Mouse (Mus musculus) frontal cortex, postnatal 14 days (tissue): ENCODE data around the gene Esrrg.

Source experiments
- DNase-seq, 2 experiments: peaks; one replicate each; pipeline ENCODE4 v3.0.0; 2022; ENCODE audit warnings: low spot score in 2 of 2

Esrrg gene

DNA sequence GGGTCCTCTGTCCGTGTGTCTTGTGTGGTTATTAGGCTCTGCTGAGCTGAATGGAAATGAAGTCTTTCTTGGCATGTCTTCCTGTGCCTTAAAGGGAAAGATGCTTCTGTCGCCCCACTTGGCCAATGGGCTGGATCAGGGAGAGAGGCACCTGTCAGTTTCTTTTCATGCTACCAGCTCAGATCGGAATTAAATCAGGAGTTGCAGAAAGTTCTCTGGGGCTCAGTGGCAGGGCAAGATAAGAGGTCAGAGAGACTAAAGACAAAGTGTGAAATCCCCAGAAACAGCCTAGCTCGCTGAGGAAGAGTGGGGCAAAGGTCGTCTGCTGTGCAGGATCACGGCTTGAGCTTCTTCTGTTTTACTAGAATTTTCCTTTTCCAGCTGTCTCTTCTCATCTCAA lies 97.5 kb downstream of the Esrrg start:
- DNase-seq = no peak

DNA sequence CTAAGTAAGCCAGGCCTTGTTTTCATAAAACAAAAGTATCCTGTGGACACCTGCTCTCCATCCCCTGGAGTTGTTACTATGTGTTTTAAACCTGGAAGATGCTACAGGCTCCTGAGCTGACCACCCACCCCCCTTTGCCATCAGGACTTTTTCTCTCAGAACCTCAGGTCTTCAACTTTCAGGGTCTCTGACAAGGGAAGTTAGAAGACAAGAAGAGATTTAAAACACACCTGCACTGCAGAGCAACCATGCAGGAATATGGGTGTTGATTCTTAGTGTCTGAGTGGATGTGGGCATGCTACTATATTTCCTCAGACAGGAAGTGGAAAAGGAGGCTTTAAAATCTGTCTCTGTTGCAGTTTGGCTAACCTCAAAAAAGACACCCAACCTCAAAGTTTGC lies 98.6 kb downstream of the Esrrg start:
- DNase-seq = no peak

DNA sequence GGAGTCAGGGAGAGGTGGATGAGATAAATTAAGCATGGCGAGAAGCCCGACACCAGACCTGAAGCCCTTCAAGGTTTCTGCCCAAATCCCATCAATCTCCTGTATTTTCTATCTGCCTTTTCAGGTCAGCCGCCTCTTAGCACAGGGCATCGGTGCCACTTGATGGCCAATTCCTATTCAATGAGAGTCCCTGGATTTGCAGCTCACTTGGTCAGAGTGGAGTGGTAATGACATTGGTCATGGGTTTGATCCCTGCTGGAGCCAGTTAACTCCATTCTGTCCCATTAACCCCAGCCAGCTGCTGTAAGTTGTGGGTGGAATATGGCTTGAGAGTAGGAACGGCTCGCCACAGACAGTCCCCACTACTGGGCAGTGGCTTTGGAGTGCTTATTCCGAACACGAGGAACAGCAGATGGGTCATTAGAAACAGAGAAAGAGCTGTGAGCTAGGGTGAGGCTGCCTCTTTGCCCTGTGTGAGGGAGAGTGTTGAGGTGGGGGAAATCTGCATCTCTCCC lies 101.9 kb downstream of the Esrrg start:
- DNase-seq = no peak

DNA sequence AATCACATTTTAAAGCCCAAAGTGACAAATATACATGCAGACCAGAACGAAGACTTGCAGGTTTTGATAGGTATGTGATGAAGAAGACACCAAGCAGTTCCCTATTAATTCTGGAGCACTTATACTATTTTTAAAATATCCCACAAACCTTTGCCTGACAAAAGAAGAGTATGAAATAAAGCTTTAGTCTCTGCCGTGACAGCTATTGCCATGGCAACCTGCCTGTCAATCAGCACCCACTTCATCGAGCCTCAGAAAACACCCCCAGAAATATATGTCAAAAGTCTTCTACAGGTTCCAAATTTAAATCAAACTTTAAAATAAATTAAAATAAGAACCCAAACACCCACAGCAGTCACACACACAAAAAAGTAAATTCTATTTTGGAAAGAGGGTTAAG lies 112.4 kb downstream of the Esrrg start:
- peak in 1 of 2 experiments; percentile 18 for DNase-seq

DNA sequence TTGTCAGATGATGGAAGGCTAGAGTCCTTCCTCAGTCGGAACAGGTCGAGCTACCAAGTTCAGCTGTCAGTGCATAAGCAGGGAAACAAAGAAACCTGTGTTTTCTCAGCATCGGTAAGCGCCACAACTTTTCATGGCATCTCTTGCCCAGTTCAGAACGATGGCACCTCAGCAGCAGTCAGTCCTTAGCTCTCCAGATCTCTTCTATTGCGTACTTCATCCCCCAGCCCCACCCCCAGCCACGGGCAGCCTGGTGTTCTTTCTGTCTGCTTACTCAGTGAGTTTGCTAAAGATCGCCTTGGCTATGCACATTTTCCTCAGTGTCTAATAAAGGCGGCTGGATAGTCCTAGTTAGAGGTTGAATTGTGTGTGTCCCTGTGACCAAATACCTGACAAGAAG lies 113.4 kb downstream of the Esrrg start:
- DNase-seq = no peak

DNA sequence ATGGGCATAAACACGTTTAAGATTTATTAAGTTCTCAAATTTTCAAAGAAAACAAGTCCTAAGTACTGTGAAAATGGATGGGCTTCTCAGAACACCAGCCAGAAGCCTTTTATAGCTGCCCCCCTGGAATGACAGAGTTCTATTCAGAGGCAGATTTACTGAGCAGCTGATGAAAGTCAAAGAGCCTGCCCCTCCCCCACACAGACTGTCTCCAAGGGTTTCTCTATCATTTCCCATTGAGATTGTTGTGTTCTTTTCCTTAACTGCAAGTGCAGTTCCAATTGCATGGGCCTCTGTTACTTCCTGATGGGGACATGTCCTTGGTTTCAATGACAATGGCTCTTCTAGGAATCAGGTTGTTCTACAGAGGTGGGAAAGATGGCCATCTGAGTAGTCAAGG lies 116.1 kb downstream of the Esrrg start:
- DNase-seq = no peak

DNA sequence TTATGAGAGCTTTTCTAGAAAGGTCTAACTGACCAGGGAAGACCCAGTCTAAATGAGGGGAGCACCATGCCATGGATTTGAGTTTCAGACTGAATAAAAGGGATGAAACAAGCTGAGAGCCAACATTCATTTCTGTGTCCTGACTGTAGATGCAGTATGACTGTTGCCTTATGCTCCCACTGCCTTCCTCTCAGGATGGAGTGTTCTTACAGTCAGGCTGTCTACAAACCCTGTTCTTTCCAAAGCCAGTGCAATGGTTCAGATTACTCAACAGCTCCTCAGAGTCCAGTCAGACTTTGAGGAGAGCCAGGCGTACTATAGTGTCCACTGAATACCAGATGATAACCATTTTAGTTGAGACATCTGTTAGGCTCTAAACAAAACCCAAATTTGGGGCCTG lies 116.8 kb downstream of the Esrrg start:
- DNase-seq = no peak

DNA sequence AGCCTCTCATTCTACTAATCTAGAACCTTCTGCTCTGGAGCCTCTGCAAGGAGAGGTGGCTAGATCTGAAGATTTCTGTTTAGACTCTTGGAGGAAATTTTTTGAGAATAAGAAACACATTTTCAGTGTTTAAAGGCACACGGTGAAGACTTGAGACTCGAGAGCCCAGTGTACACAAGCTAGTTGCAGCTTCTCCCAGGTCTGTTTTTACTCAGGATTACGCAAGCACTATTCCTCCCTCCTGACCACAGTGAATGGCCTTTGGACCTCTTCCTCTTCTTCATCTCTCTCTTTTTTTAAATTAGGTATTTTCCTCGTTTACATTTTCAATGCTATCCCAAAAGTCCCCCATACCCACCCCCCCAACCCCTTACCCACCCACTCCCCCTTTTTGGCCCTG lies 122.6 kb downstream of the Esrrg start:
- no peak for DNase-seq

DNA sequence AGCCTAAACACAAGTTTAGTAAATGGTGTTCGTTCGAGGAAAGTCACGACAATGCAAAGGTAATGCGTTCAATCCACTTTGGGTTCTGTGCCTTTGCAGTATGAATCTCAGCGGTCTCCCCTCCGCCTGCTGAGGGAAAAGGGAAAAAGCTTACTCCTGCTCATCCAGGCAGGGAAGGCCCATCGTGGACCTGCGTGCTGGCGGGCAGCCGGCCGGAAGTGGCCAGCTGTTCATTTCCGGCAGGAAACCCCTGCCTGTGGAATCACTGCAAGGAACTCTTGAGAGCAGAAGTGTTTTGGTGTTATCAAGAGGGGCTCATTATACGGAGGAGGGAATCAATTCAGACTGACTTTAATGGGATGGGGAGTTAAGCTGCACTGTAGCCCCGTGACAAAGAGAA lies 127.9 kb downstream of the Esrrg start:
- no peak for DNase-seq

DNA sequence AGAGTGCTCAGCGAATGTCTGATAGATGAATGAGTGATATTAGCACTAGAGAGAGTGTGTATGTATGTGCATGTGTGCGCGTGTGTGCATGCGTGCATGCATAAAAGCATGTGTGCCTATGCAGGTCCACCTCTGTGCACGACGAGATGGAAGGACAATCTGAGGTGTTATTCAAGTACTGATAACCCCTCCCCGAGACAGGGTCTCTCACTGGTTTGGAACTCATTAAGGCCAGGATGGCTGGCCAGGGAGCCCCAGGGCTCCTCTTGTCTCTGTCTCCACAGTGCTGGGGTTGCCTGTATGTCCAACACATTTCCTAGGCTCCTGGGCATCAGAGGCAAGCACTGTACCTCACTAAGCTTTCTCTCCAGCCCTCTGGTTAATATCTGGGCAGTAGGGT lies 128.7 kb downstream of the Esrrg start:
- no peak for DNase-seq

DNA sequence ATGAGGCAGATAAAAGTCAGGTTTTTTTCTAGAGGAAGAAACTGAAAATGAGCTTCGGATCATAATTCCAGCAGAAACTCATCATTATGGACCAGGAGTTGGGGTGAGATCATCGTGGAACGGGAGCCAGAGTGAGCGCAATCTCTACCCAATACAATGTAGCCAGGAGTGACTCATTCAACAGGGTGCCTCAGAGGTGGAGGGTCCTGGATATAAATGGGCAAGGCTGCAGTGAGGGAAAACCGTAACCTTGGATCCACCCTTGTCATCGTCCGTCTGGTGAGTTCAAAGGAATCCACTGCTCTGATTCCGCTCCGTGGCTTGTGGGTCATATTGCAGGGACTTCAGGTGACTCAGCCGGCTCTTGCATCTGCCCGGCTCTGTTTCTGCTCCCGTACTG lies 131.9 kb downstream of the Esrrg start:
- no peak for DNase-seq

DNA sequence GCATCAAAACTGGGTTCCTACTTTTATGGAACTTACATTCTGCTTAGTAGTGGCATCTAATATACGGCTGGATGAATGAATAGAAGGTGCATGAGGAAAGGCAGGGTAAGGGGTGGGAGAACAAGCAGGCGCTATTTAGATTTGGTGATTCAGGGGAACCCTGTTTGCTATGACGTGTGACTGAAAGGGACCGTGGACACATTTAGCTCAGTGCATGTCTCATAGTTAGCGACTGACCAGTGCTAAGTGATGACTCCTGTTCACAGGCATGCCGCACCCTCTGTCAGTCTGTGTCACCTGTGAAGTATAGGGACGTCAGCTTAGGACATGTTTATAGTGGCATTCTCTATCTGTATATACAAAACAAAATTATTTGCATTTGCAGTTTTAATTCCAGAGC lies 132.7 kb downstream of the Esrrg start:
- DNase-seq = no peak

DNA sequence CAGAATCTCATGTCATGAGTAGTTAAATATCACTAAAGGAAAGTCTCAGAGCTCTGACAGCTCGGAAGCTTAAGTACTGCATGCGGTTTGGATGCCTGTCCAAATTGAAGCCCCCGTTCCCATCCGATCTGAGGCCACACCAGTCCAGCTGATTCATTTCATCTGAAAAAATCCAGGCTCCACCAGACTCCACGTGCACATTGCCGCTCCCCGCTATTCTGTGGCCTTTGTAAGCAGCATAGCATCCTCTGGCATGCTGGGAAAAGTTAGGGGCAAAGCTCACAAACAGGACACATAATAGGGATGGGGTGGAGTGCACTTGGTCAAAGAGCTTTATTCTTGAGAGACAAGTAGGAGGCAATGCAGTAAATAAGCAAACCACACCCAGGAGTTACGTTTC lies 133.5 kb downstream of the Esrrg start:
- DNase-seq = no peak

DNA sequence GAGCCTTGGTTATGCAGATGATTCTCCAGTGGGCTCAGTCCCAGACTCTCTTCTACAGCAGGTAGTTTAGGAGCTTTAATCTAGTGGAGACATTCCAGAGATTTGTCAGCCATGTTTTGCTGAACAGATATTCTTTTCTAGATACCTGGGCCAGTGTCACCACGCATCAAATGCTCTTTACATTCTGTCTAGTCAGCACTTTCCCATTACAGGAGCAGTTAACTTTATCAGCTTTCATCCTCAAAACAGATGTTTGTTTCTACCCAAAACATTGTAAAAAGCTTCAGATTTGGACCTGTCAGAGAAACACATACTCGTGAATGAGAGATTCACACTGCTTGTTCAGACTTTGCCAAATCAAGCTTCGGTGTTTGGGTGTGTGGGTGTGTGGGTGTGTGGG lies 140.7 kb downstream of the Esrrg start:
- no peak for DNase-seq

DNA sequence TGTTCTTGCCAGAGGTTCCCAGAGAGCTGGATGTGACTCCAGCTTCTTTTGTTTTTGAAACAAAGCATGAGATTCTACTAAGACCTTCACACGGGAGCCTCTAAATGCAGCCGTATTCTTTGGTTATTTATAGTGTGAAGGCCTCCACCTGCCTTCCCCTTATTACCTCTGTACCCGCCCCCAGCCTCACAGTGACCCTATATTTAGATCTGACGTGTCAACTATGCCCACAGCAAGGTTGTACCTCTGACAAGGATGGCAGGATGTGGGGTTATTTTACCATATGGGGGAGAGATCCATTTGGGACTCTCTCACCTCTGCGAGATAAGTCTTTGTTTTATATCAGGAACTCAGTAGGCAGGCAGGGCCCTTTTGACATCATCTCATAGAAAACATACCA lies 141.3 kb downstream of the Esrrg start:
- no peak for DNase-seq

DNA sequence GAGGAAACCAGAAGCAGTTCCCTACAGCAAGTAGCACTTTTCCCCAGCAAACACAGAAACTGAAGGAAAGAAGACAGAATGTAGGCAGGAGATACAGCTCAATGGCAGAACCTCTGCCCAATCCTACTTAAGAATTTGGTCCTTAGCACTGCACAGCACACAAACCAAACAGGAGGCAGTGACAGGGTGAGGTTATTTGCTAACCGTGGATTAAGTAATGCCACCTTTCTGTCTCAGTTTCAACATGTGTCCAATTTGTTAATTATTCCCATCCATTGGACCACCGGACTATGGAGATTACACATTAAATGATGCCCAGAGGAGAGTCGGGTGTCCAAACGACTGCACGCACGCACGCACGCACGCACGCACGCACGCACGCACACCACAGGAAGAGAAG lies 146.9 kb downstream of the Esrrg start:
- DNase-seq = no peak

DNA sequence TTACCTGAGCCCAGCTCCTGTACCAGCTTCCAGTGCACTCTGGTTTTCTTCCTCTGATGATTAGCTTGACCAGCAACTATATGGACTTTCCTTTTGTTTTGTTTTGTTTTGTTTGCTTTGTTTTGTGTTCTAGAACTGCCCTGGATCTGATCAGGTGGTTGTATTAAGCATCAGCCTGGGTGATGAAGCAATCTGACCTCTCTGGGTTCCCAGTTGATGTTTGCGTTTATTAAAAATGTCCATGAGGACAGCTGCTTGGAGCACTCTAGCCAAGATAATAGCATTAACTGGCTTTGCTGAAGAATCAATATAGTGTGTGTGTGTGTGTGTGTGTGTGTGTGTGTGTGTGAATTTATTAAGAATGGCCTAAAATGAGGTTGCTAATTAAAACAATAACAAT lies 149.4 kb downstream of the Esrrg start:
- no peak for DNase-seq

DNA sequence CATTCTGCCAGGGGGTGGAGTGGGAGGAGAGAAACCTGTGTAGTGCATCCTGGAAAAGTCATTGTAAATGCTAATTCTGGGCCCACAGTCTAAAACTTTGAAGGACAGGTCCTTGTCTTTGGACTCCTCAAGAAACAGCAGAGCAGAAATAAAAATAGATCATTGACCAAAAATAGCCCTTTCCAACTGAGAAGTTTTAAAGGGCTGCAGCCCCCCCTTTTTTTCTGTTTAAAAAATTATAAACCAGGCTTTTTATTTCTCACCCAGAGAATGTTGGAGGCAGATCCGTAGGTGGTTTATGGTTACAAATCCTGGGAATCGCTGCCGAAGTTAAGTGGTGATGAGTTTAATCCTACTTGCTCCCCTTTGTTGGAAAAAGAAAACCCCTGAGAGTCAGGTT lies 150.0 kb downstream of the Esrrg start:
- DNase-seq = no peak

DNA sequence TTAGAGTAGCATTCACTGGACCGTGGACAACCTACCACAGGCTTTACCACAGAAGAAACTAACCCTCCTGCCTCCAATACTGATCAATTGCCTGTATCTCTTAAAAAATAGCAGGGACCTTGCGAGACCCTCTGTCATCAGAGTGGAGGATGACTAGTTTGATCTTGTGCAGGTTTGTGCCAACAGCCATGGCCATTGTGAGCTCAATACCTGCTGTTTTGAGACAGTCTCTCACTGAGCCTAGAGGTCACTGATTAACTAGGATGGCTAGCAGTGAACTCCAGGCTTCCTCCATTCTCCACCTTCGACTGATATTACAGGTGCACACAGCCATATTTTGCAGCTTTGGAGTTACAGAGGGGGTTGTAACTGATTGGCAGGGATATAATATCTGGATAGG lies 150.9 kb downstream of the Esrrg start:
- no peak for DNase-seq

DNA sequence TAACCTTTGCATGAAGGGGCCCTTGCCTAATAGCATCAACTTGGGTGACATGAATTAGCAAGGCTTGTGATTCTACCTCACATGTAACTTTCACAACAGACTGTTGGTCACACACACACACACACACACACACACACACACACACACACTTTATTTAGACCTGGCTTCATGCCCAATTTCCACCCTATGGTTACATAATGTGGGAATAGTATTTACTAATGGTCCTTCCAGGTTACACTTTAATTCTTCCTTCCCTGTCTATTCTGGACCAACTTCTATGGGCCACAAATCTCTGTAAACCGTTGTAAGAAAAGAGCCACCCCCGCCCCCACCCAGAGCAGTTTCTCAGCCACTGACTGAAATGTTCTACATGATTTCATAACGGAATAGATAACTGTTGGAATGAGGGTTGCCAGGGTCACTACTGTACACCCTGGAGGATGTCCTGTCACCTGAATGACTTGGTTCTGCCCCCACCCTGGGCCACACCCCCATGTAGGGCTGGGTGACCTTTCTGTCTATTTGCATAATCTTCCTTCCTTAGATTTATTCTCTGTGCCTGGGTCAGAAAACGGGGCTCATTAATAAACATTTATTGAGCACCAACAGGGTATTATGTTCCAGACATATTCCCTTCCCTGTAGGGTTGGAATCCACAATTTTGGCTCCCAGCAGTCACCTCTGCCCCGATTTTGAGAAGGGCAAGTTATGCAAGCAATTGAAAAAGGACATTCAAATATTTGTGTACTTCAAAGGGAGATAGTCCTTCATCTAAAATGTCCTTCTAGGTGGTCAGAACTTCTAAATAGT lies 154.3 kb downstream of the Esrrg start:
- no peak for DNase-seq

DNA sequence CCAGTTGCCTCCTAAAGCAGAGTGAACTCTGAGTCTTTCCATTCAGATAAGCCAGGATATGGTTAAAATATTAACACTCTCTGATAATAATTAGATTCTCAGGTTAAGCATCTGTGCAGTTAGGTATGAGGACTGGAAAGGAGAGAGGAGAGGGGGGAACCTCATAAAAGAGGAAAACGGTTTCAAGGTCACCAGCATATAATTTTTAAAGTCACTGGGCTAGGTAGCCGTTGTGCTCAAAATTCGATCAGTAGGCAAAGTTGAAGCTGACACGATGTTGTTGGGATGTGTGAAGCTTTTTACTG lies 154.8 kb downstream of the Esrrg start:
- no peak for DNase-seq

DNA sequence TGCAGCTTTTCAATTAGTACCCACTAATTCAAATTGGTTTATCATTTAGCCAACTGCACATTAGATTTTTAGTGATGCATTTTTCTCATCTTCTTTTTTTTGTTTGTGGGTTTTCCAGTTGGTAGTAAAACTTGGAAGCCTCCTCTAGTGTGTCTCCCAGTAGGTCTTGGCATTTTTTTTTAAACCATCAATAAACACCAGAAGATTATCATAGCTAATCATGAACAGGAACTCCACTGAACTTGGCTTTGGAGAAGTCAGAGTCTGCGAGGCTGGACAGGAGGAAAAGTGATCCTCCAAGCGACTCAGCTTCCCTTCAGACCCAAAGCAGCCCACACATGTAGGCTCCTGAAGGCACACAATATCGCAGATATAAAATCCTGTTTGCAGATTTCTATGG lies 155.2 kb downstream of the Esrrg start:
- no peak for DNase-seq

DNA sequence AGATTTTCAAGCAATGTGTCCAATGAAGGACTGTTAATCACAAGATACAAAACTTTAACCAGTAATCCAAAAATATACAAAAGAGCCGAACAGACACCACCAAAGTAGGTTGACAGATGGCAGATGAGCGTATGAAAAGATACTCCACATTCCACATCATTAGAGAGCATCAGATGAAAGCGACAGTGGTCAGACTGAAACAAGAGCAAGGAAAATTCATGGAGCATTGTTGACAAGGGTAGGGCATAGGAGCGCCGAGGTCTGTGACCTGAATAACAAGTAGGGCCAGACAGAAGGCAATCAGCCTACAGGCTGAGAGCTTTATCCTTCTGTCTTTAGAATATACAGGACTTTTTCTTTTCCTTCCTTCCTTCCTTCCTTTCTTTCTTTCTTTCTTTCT lies 157.0 kb downstream of the Esrrg start:
- DNase-seq = no peak

DNA sequence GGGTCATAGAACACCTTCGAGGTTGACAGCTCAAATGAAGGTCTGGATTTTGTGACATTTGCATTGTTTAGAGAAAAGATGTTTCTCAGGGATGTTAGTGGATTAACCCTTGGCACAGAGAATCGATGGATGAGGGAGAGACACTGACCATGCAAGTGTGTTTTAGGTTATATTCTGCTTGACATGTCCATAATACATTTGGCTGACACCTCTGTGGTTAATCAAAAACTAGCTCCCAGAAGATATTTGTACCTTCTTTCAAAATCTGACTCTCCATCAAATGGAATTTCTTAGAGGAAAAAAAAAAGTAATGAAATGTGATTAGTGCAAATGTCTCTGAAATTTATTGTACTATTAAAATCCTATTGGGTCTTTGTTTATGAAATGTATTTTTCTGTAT lies 158.8 kb downstream of the Esrrg start:
- DNase-seq = no peak
